Mouse (Mus musculus) B cell, adult 2 months (primary cell): ENCODE results near the gene Nat8f6.
"Not testable (repeated sequence)": the region's sequence is repeated elsewhere in the genome, so short reads cannot be mapped to it uniquely, and the experiment has no call there.

ENCODE experiments used
- DNase-seq, 2 experiments: peaks; one replicate each; pipeline ENCODE4 v3.0.0; 2022

Gene Nat8f6

GRCm38 (mm10) chr6:85835104-85835503, 14.3 kb upstream of the Nat8f6 start:
- not testable (repeated sequence) for DNase-seq

GRCm38 (mm10) chr6:85834504-85835100, 13.8 kb upstream of the Nat8f6 start:
- DNase-seq = not testable (repeated sequence)

DNA sequence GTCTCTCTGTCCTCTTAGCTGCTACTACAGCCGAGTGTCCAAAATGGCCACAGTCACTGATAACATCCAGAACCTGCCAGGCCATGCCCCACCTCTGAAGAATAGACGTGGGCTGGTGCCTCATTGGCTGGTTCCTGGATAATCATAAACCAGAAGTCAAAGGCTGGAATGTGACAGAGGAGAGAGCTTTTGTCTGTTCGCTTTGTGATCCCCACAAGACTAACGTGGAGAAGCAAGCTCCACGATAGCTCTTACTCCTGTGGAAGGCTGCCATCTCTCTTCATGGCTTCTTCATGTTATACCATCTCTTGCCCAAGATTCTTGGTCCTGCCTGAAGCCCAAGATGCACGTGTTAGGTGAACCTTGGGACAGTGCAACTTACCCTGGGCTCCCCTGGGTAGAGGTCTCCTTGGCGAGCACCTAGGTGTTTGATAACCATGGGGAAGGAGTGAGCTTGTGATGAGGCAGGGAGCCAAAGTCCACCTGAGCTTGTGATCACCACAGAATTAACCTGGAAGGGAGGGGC, 11.1 kb upstream of the Nat8f6 start, which contains the start of gene Nat8:
Gene Nat8 (minus strand): TSS at position 287 of the 526 bp plus-strand sequence.
- no peak for DNase-seq

DNA sequence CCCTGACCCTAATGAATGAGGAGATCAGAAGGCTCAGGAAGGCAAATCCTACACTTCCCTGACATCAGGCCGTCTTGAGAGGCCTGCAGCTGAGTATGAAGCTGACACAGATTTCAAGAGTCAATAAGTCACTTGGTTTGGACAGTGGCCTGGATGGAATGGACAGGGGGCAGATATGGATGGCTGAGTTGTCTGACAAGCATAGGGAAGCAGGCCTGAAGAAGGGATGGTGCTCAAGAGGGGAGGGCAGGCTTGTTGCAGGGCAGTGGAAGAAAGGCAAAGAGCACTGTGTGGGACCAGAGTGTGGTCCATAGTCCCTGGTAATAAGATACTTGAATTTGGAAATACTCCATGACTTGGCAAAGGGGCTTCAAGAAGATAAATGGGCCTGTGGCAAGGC, 8.7 kb upstream of the Nat8f6 start:
- DNase-seq = no peak

DNA sequence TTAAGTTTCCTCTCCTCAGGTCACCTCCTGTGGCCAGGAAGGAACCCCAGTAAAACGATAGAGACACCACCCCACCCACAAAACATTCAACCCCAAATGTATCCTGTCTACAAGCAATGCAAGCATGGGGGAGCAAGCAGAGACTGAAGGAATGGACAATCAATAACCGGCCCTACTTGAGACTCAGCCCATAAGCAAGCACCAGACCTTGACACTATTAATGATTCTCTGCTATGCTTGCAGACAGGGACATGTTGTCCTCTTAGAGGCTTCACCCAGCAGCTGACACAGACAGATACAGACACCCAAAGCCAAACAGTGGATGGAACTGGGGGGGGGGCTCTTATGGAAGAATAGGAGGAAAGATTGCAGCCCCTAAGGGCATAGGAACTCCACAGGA, 5.1 kb upstream of the Nat8f6 start:
- no peak for DNase-seq

- no peak for DNase-seq
Measured at GRCm38 (mm10) chr6:85823382-85824090, 2.8 kb upstream of the Nat8f6 start.

DNA sequence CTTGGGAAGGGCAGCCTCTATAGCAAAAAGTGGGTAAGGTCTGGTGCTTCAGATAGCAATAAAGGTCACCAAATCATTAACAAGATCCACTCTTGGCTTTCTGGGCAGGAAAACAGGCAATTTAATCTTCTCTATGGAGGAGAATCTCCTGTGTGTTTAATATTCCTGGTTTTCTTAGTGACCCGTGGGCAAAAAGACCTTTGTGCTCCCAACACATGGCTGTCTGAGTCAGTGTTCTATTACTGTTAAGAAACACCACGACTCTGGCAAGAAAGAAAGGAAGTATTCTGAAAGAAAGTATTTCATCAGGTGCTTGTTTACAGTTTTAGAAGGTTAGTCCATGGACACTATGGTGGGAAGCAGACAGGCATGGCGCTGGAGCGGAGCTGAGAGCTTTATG, 1.5 kb upstream of the Nat8f6 start:
- no peak for DNase-seq

- DNase-seq = no peak
Measured at GRCm38 (mm10) chr6:85818338-85818737, 2.4 kb downstream of the Nat8f6 start.

- no peak for DNase-seq
Measured at GRCm38 (mm10) chr6:85813339-85813738, 7.4 kb downstream of the Nat8f6 start.

- DNase-seq = not testable (repeated sequence)
Measured at GRCm38 (mm10) chr6:85810942-85811537, 9.7 kb downstream of the Nat8f6 start.

DNA sequence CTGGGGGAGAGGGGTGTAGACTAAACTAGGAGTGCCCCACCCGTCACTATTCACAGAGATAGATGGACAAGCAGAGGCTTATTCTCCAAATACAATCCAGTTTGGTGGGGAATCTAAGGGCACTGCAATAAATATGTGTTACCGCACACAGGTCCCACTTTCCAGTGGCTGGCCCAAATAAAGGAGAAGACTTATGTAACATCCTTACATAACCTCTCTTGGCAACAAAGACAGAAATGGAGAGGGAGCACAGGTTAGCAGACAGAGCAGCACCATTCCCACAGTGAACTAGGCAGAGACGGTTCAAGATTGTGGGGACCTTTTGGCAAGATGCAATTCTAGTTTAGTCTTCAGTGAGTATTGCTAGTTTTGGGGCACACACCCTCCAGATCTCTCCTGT, 10.2 kb downstream of the Nat8f6 start:
- not testable (repeated sequence) for DNase-seq

DNA sequence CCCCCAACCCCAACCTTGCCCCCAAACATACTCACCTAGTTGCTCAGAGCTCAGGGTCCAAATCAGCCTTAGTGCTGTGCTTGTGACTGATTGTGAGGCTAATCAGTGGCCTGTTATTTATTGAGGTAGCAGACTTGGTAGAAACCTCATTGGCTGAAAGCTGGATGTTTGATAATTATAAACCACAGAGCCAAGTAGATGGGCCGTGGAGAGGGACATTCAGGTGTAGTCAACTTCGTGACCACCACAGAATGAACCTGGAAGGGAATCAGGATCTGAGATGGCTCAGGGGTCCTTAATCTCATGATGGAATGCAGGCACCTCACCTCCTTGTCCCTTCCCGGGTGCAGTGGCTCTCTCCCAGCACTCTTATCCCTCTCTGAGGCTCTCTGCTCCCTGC, 11.0 kb downstream of the Nat8f6 start:
- not testable (repeated sequence) for DNase-seq

DNA sequence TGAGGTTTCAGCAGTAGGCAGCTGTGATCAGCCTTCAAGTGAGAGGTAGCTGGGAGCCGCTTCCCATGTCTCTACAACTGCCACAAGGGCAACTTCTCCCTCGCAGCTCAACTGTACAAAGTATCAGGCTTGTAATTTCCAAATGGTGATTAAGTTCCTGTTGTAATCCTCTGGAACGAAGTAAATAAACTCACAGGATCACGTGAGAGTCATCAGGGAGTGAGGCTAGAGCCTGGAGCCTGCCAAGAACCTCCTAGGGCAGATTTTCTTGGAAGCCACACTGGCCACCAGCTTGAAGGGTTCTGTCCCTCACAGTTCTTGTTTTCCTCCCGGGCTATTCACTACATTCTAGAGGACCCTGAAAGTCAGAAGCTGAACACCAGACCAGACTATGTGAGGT, 17.6 kb downstream of the Nat8f6 start:
- not testable (repeated sequence) for DNase-seq

GRCm38 (mm10) chr6:85765532-85765931, 55.2 kb downstream of the Nat8f6 start, which contains the start of gene Nat8f3:
TSS of gene Nat8f3 (minus strand) at chr6:85765754.
- not testable (repeated sequence) for DNase-seq

- not testable (repeated sequence) for DNase-seq
Measured at GRCm38 (mm10) chr6:85763127-85764070, 57.4 kb downstream of the Nat8f6 start.

- not testable (repeated sequence) for DNase-seq
Measured at GRCm38 (mm10) chr6:85762678-85763077, 58.1 kb downstream of the Nat8f6 start.
